Mouse (Mus musculus) common myeloid progenitor, adult 5-6 weeks (primary cell): Measurements from ENCODE around the gene Vmn2r62. TPM values are rescaled to one million over a fixed set of nuclear protein-coding genes. Genes with fewer than 3 reads are reported as not detected.
"Not testable (repeated sequence)": the region's sequence is repeated elsewhere in the genome, so short reads cannot be mapped to it uniquely, and the experiment has no call there.

Experiments
- ATAC-seq: replicated peaks from 2 replicates; pipeline ENCODE4 v1.8.0; 2016; ENCODE audit warnings: low read depth, mild to moderate bottlenecking, moderate TSS enrichment, inconsistent platforms; ENCODE audit not compliant: poor library complexity, severe bottlenecking
- total RNA-seq: library from RNA; stranded (forward); fragments of 200-1000, 187-1606 nt; gene quantifications from 2 replicates; pipeline ENCODE4 v1.2.3, GENCODE M21; 2017

The Vmn2r62 gene
- total RNA-seq = not detected in 2 replicates

- not testable (repeated sequence) for ATAC-seq
Measured at GRCm38 (mm10) chr7:42793425-42793824, at the start of gene Vmn2r62. Vmn2r62 (minus strand) TSS chr7:42793525.

DNA sequence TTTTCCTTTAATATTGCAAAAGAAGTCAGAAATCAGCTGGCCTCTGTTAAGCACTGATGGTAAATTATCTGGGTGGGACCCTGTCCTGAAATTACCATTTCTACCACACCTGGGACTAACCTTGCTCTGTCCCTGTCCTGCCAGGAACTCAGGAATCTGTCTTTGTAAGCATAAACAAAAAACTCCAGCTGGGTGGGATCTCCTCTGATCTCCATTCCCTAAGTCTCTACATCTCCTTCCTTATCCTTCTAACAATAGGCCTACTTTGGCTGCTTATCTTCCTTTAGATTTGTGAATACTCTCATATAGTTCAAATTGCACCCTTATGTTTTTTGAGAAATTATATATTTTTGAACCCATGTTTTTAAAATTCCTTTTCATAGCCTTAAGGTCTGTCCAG, 45.0 kb upstream of the Vmn2r62 start:
- ATAC-seq = not testable (repeated sequence)

DNA sequence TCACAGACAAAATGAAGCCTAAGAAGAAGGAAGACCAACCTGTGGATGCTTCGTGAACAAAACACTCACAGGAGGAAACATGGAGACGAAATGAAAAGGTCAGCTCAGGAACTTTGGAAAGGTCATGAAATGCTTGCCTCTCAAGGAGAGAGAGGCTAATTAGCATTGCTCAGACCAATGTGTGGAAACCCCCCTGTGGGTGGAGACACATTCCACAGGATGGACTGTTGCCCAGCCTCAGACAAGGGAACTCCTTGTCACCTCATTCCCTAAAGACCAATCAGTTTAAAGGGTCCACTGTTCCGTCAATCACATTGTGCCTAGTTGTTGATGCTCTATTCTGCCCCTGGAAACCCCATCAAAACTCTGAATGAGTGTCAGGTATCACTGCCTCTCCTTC, 38.9 kb upstream of the Vmn2r62 start:
- ATAC-seq = no peak

GRCm38 (mm10) chr7:42749836-42750235, 43.5 kb downstream of the Vmn2r62 start:
- ATAC-seq = no peak

DNA sequence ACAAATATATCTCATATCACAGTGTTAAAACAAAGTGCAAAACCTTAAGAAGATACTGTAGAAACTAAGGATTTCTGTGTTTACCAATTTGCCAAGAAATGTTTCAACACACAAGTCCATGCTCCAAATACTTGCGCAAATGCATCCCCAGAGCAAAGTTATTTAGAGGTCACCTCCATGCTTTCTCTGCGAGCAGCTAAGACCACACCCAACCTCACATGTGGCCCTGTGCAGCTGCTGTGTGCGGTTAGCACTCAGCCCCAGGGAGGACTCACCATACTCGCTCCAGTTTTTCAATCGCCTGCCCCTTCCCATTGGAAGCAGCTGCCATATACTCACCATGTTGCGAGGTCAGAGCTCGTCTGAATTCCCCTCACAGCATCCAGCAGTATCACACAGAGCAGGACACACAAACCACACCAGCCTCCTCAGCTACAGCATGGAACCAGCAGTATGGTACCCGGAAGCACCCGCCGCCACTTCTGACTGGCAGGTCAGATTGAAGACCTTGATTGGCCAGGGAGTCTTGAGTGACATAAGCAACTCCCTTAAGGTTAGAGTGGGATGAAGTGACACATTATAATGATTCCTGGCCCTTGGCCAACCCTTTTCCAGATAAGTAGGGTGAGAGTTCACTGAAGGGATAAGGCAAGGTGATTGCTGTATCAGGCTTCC, 54.7 kb downstream of the Vmn2r62 start:
- no peak for ATAC-seq

DNA sequence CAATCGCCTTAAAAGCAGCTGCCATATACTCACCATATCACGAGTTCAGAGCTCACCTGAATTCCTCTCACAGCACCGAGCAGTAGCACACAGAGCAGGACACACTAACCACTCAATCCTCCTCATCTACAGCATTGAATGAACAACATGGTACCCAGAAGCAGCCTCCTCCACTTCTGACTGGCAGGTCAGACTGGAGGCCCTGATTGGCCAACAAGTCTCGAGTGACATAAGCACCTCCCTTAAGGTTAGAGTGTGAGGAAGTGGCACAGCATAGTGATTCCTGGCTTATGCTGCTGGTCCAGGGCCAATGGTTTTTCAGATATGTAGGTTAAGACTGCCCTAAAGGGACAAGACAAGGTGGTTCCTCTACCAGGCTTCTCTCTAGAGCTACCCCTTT, 66.4 kb downstream of the Vmn2r62 start, which contains the start of gene Gm17067:
Gene Gm17067, minus strand, starts transcription at position 101 of the 400 bp plus-strand sequence.
- ATAC-seq = not testable (repeated sequence)

Other genes with a start within 250 kb of the Vmn2r62 start
- gene Gm21028, start 214.9 kb downstream of the Vmn2r62 start, total RNA-seq = not detected in 2 replicates
- gene Zfp977, start 201.0 kb downstream of the Vmn2r62 start, total RNA-seq = 1.6 and 3.6 TPM in 2 replicates
- gene Zfp976, start 150.9 kb downstream of the Vmn2r62 start, total RNA-seq = 8.7 and 12.1 TPM in 2 replicates
- 5.3 and 12.7 TPM in 2 replicates for gene Zfp975, start 100.8 kb downstream of the Vmn2r62 start, total RNA-seq
- not detected in 2 replicates for gene Gm17067, start 66.5 kb downstream of the Vmn2r62 start, total RNA-seq
- gene Gm2381, start 73.7 kb upstream of the Vmn2r62 start, total RNA-seq = not detected in 2 replicates
- gene Vmn2r63, start 140.3 kb upstream of the Vmn2r62 start, total RNA-seq = not detected in 2 replicates
- not detected in 2 replicates for gene Gm9268, start 225.2 kb upstream of the Vmn2r62 start, total RNA-seq